Mouse (Mus musculus) MN1 (cell line): Measurements from ENCODE around the gene Ndufs1.
"Not testable (repeated sequence)": the region's sequence is repeated elsewhere in the genome, so short reads cannot be mapped to it uniquely, and the experiment has no call there.

Experiments used
- DNase-seq: peaks from one replicate; pipeline ENCODE4 v3.0.0-alpha.2; 2016; ENCODE audit warnings: low spot score

Ndufs1 gene

GRCm38 (mm10) chr1:63182636-63183270 is 6.1 kb upstream of the Ndufs1 start:
- peak; percentile 54 for DNase-seq

- DNase-seq: no peak
Measured at GRCm38 (mm10) chr1:63182212-63182611, 5.6 kb upstream of the Ndufs1 start.

GRCm38 (mm10) chr1:63181480-63181879 is 4.8 kb upstream of the Ndufs1 start:
- no peak for DNase-seq

- DNase-seq: peak; percentile 95
Measured at GRCm38 (mm10) chr1:63181019-63181418, 4.4 kb upstream of the Ndufs1 start.

DNA sequence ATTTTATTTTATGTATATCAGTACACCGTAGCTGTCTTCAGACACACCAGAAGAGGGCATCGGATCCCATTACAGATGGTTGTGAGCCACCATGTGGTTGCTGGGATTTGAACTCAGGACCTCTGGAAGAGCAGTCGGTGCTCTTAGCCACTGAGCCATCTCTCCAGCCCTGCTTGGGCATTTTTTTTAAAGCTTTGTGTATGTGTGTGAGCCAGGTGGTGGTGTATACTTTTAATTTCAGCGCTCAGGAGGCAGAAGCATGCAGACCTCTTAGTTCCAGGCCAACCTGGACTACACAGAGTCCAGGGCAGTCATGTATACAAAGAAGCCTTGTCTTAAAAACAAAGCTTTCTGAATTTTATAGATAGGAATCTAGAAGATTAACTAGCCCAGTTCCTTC is 3.9 kb upstream of the Ndufs1 start:
- DNase-seq: not testable (repeated sequence)

DNA sequence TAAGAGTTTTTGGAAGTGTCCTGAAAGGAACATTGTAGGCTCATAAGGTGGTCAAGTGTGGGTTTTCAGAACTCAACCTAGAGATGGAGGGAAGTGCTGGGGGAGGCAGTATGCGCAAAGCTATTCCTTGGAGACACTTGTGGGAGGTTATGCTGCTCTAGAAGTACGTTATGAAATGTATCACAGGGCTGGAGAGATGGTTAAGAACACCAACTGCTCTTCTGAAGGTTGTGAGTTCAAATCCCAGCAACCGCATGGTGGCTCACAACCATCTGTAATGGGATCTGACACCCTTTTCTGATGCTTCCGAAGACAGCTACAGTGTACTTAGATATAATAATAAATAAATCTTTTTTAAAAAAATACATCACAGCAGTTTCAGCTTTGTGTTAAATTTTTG is 3.5 kb upstream of the Ndufs1 start:
- DNase-seq: no peak

DNA sequence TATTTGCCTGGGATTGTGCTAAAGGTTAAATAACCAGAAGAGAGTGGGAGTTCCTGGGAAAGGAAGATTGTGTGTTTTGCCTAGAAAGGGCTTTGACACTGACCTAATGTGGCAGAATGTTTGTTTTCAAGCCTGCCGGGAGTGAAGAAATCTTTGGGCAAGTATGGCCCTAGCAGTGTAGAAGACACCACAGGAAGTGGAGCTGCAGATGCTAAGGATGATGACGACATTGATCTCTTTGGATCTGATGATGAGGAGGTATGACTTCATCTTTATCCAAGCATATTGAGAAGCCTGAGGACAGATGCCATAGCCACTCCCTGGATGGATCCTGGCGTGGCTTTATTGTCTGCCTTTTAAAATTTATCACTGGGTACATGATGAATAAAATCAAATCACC is 1.7 kb upstream of the Ndufs1 start:
- peak; percentile 26 for DNase-seq

DNA sequence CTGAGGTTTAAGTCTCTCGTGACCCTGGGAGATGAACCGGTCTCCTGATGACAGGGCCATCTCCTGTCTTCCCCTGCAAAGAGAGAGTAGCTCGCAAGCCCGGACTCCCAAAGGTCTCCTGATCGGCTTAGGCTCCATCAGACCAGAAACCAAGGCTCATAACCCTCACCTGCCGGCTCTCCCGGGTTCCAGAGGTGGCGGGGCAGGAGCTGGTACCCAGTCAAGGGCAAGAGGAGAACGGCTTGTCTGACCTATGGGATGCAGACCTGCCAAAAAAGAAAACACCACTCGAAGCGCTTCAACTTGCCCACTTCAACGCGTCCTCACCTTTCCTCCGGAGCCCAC is 402 bp downstream of the Ndufs1 start:
- no peak for DNase-seq

GRCm38 (mm10) chr1:63175853-63176252 is 780 bp downstream of the Ndufs1 start:
- DNase-seq: no peak

DNA sequence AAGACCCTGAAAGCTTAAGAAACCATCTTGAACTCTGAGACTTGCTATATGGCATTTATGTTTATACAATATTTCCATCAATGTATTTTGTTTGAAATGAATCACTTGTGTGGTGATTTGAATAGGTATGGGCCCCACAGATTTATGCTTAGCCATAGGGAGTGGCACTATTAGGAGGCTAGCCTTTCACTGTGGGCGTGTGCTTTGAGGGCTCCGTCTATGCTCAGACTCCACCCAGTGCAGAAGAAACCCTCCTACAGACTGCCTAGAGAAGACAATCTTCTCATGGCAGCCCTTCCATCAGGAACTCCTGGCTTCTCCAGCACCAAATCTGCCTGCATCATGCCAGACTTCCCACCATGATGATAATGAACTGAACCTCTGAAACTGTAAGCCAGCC is 8.0 kb downstream of the Ndufs1 start:
- DNase-seq: no peak

GRCm38 (mm10) chr1:63140231-63140630 is 36.4 kb downstream of the Ndufs1 start:
- no peak for DNase-seq

GRCm38 (mm10) chr1:63138586-63138985 is 38.0 kb downstream of the Ndufs1 start:
- not testable (repeated sequence) for DNase-seq

DNA sequence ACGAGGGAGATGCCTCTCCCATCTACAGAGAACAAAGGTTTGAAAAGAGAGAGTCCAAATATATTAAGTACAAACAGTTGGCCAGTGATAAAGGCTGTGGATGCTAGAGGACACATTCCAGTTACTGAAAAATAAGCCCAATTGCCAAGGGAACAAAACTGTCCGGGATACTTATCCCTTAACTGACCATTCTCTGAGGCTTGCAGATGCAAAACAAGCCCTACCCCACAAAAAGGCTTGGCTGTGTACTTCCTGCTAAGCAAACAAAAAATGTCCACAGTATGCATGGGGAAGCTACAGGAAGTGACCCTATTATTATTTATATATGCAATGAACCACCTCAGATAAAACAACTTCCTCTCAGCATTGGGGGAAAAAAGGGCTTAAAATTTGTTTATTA is 38.7 kb downstream of the Ndufs1 start:
- no peak for DNase-seq

DNA sequence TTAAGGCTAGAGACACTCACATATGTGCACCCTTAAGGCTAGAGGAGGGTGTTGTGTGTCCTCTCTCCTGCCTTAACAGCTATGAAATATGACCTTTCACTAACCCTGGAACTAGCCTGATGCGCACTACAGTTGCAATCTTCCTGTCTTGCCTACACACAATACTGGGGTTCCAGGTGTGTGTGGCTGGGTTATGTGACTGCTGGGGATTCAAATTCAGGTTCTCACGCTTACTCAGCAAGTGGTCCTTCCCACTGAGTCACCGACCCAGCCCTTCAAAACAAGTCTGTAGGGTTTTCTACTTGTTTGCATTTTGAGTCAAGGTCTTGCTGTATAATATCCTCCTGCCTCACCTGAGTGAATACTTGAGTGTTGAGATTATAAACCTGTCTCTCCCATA is 42.1 kb downstream of the Ndufs1 start:
- no peak for DNase-seq

DNA sequence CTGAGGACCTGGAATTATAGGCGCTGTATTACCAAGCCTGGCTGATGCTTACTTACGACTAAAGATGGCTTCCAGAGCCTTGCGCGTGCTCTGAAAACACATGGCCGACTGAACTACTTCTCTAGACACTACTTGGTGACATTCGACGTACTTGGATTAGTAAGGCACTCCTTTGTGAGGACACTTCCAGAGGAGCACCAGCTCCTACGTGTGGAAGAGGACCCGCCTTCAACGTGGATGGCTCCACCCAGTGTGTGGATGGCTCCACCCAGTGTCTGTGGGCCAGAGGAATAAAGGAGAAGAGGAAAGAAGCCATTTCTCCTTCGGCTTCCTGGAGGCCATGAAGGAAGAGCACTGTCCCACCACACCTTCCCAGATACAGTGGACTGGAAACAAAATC is 44.9 kb downstream of the Ndufs1 start:
- no peak for DNase-seq

DNA sequence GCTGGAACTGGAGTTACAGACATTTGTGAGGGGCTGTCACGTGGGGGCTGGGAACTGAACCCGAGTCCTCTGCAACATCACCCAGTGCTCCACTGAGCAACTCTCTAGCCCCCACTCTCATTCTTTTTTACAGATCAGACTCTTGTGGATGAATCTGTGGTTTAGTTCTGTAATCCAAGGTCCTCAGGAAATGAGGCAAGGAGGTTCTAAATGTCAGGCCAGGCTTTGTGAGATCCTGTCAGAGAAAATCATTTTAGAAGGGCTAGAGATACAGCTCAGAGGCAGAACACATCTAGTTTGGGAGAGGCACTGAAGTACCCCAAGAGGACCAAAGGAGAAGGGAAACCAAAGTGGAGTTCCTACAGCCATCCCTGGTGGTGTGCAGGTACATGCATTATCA is 45.8 kb downstream of the Ndufs1 start:
- DNase-seq: no peak

- no peak for DNase-seq
Measured at GRCm38 (mm10) chr1:63129857-63130690, 46.6 kb downstream of the Ndufs1 start.

DNA sequence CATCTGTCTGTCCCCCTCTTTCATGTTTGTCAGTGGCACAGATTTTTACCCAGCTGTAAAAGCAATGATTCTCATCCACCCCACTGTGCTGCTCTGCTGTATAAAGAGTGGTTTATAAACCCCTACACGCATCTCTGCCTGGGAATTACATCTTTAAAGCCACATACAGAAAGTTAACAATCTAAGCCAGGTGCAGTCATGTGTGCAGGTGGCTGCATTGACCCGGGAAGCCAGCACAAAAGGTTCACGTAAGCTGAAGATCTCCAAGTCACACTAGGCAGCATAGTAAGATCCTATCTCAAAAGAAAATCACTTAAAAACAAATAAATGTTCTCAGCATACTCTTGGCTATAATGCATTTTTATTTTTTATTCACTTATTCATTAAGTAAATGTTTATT is 47.4 kb downstream of the Ndufs1 start:
- DNase-seq: no peak

DNA sequence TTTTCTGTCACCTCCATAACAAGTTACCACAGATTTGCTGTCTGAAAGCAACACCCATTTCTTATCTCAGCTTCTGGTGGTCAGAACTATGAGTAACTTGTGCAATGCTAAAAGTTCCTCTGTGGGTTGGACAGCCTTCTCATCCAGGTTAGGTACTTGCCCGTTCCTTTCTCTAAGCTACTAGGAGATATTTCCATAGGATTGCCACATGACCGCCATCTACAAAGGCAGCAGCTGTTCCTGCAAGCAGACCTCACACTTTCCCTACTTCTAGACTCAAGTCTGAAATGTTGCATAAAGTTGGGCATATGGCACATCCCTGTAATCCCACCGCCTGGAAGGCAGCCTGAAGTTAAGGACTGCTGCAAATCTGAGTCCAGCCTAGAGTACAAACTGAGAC is 50.4 kb downstream of the Ndufs1 start:
- DNase-seq: no peak

- DNase-seq: no peak
Measured at GRCm38 (mm10) chr1:63123823-63124450, 52.7 kb downstream of the Ndufs1 start.

DNA sequence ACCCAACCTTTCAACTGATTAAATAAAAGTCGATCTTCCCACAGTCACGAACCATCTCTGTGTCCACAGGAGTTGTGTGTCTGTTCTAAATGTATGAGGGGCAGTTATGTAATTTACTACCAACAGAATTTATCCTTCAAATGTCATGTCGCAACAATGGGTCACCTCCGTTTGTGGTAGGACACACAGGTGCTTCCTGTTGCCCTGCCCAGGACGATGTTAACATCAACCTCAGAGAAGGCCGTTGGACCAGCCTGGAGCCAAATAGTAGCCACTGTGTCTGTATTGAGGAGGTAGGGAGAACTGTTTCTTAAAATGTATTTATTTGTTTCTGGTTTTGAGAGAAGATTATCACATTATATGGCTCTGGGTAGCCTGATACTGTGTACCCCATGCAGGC is 54.6 kb downstream of the Ndufs1 start:
- DNase-seq: no peak

DNA sequence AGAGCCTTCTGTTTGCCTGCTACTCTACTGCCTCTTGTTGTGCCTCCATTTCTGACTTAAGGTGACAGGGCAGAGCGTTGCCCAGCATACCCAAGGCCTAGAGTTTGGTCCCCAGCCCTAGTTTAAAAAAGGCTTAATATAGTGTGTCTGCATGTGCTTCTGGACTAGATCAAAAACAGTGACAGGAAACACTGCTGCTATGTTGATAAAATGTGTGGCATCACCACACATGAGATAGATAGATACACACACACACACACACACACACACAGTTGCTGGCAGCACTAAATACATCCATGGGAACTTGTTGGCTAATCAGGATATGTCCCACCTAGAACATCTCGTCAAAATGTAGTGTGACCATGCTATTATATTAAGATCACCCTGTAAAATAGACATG is 56.3 kb downstream of the Ndufs1 start:
- DNase-seq: no peak

- DNase-seq: no peak
Measured at GRCm38 (mm10) chr1:63119675-63120074, 57.0 kb downstream of the Ndufs1 start.
